Mouse (Mus musculus) erythroblast, embryonic 14.5 days (primary cell): ENCODE results near the gene Cep41.

Source experiments
- GATA1 ChIP-seq: IDR thresholded peaks from 2 replicates; pipeline ENCODE4 v1.6.1; 2012; ENCODE audit warnings: low read length, inconsistent platforms, mixed read lengths
- TAL1 ChIP-seq: IDR thresholded peaks from 3 replicates; pipeline ENCODE4 v1.6.1; 2012; ENCODE audit warnings: low read length, inconsistent platforms, mixed read lengths

DNA sequence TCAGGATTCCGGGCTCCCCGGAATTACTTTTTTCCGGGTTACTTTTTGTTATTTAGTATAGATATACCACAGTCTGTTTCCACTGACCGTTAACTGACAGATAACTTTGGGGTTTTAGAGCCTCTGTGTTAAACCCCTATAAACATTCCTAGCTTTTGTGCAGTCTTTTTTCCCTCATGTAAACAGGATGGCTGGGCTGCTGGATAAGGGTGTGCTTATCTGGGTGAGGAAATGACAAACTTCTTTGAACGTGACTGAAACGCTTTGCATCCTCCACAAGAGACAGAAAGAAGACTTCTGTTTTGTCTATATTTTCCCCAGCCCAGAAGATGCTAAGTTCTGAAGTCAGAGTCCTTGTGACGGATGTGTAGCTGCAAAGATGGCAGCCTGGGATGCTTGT is 18.9 kb upstream of the Cep41 start:
- TF ChIP-seq GATA1 (no peak), TAL1 (no peak)
